Mouse (Mus musculus) kidney, postnatal 0 days (tissue): ENCODE results near the gene Arfgef3. TPM values are rescaled to one million over a fixed set of nuclear protein-coding genes. Genes with fewer than 3 reads are reported as not detected.
A peak's percentile ranks its signal among the peaks of the same experiment; 100 is the strongest.
"Not testable (repeated sequence)": the region's sequence is repeated elsewhere in the genome, so short reads cannot be mapped to it uniquely, and the experiment has no call there.

Source experiments
- ATAC-seq: fragments of 200-750 bp; cut with Nextera tagmentation; replicated peaks from 2 replicates; pipeline ENCODE4 v1.8.0; 2017; ENCODE audit warnings: low read depth, moderate number of reproducible peaks, moderate TSS enrichment, moderate library complexity; ENCODE audit not compliant: low FRiP score
- DNase-seq: peaks from one replicate; pipeline ENCODE4 v3.0.0-alpha.2; 2016; ENCODE audit warnings: low spot score
- H3K27ac ChIP-seq: fragments of 300-500 bp; sonication (generic); 2 replicates; pipeline ENCODE4 v1.5.1; 2014; ENCODE audit warnings: mild to moderate bottlenecking
- H3K27me3 ChIP-seq: fragments of 300-500 bp; sonication (generic); 2 replicates; pipeline ENCODE4 v1.6.1; 2014; ENCODE audit warnings: low read length, mixed read lengths; ENCODE audit not compliant: insufficient read depth
- H3K36me3 ChIP-seq: fragments of 300-500 bp; sonication (generic); 2 replicates; pipeline ENCODE4 v1.6.1; 2014; ENCODE audit warnings: low read length, mixed read lengths; ENCODE audit not compliant: insufficient read depth
- H3K4me1 ChIP-seq: fragments of 300-500 bp; sonication (generic); replicated peaks from 2 replicates; pipeline ENCODE4 v1.6.1; 2014; ENCODE audit warnings: antibody characterized with exemption, low read length, mixed read lengths; ENCODE audit not compliant: insufficient read depth
- H3K4me2 ChIP-seq: fragments of 300-500 bp; sonication (generic); 2 replicates; pipeline ENCODE4 v1.6.1; 2014; ENCODE audit warnings: mild to moderate bottlenecking, low read length, moderate library complexity, mixed read lengths
- H3K4me3 ChIP-seq: fragments of 300-500 bp; sonication (generic); replicated peaks from 2 replicates; pipeline ENCODE4 v1.5.1; 2014; ENCODE audit warnings: low read depth, low read length
- H3K9ac ChIP-seq: fragments of 300-500 bp; sonication (generic); 2 replicates; pipeline ENCODE4 v1.6.1; 2014; ENCODE audit warnings: low read depth, low read length
- H3K9me3 ChIP-seq: fragments of 300-500 bp; sonication (generic); replicated peaks from 2 replicates; pipeline ENCODE4 v1.6.1; 2016; ENCODE audit warnings: low read length, inconsistent platforms, mixed read lengths
- CTCF ChIP-seq: IDR thresholded peaks from 2 replicates; pipeline ENCODE4 v1.5.1; 2016; ENCODE audit warnings: antibody characterized with exemption, low read depth, mild to moderate bottlenecking, moderate library complexity
- WGBS: fragments of 180-500 bp; shearing (Covaris S2); extraction: QIAGEN DNeasy Blood & Tissue Kit; methylation state at CpG from one replicate; pipeline ENCODE4 v1.1.7; 2014; 5-methylcytosine and 5-hydroxymethylcytosine counted together
- polyA plus RNA-seq: library from polyadenylated mRNA; unstranded; fragments of >200 nt; fragmentation: Nextera tagmentation; extraction: Ambion mirVana; gene quantifications from 2 replicates; pipeline ENCODE4 v1.2.1, GENCODE M21; 2015

The Arfgef3 gene
- polyA plus RNA-seq, 1 experiment from 2014 or later, result 1.1 TPM

GRCm38 (mm10) chr10:18612796-18613195, 131.0 kb downstream of the Arfgef3 start:
- Histone ChIP-seq H3K4me3 (no peak overlapping the region), H3K4me1 (no peaks in the 10 kb centered on the region), H3K27me3 (no peaks in the 10 kb centered on the region), H3K9me3 (no peaks in the 10 kb centered on the region), H3K36me3 (no peaks in the 10 kb centered on the region), H3K4me2 (no peak overlapping the region), H3K27ac (no peak overlapping the region), H3K9ac (no peak overlapping the region)
- no peak for TF ChIP-seq CTCF
- no peak for DNase-seq
- 79% methylated on average over 2 of the region's 2 CpGs for WGBS
- no peak for ATAC-seq

GRCm38 (mm10) chr10:18604827-18605535, 138.8 kb downstream of the Arfgef3 start:
- not testable (repeated sequence) for H3K4me2 ChIP-seq, H3K27ac ChIP-seq, H3K9ac ChIP-seq, ATAC-seq, H3K27me3 ChIP-seq, H3K9me3 ChIP-seq, H3K4me3 ChIP-seq, DNase-seq, H3K4me1 ChIP-seq, H3K36me3 ChIP-seq
- 39% methylated on average over 5 of the region's 5 CpGs for WGBS

DNA sequence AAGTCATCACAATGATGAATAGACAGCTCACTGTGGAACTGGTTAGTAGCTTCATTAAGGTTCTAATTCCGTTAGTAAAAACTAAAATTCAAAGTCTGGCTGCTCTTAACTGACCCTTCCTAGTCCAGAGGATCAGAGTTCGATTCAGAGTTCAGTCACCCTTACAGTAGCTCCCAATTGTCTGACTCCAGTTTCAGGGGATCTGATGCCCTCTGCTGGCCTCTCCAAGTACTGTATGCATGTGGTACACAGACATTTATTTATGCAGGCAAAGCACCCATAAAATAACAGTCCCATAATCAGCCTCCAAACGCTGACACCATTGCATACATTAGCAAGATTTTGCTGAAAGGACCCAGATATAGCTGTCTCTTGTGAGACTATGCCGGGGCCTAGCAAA, 141.7 kb downstream of the Arfgef3 start:
- Histone ChIP-seq H3K27me3 (no peaks in the 10 kb centered on the region), H3K9me3 (no peaks in the 10 kb centered on the region), H3K36me3 (no peaks in the 10 kb centered on the region), H3K4me3 (no peak overlapping the region), H3K9ac (no peak overlapping the region), H3K27ac (no peak overlapping the region), H3K4me2 (no peak overlapping the region), H3K4me1 (no peaks in the 10 kb centered on the region)
- TF ChIP-seq CTCF, result peak; percentile 83
- WGBS, result 16% methylated on average over 4 of the region's 4 CpGs
- DNase-seq (peak; percentile 73), ATAC-seq (peak; percentile 69; the same call in 1 of the 2 replicates)

DNA sequence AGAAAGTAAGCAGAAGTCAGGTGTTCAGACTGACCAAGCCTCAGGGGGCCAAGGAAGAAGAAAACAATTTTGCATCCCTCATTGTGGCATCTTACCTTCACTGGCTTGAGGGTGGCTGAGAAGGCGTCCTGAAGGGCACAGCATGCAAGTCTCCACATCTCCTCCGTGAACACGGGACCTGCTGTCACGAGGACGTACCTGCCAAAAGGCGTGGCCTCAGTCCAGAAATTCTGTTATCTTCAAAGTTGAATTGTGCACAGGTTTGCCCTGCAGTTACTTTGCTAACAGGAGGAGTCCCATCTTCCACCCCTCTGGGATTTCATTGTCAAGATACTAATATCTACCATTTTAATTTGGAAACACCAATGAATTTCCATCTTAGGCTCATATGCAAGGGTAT, 146.1 kb downstream of the Arfgef3 start:
- Histone ChIP-seq H3K4me2 (no peak overlapping the region), H3K4me3 (no peak overlapping the region), H3K9ac (no peak overlapping the region), H3K4me1 (no peaks in the 10 kb centered on the region), H3K9me3 (no peaks in the 10 kb centered on the region), H3K27ac (no peak overlapping the region), H3K36me3 (no peaks in the 10 kb centered on the region), H3K27me3 (no peaks in the 10 kb centered on the region)
- 91% methylated on average over 6 of the region's 6 CpGs for whole genome bisulfite sequencing
- ATAC-seq (no peak), DNase-seq (no peak)
- no peak for TF ChIP-seq CTCF

DNA sequence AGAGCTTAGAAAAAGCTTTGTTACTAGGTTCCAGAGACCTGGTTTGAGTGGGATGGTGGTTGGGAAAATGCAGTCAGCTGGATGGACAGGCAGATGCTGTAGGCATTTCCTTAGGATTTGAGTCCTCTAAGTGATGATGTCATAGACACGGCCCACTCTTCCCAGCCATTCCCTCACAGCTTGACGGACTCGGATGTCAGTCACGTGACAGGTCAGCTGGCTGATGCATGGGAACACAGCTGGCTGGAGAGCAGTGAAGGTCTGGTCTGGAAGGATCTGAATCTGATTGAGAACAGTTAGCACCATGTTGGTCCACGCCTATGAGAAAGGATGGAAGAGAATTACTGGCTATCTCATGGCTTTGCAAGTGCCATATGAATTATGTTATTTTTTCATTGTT, 154.3 kb downstream of the Arfgef3 start:
- no peaks in the 10 kb centered on the region for H3K36me3 ChIP-seq
- H3K4me3 ChIP-seq, result no peak overlapping the region
- H3K27ac ChIP-seq, result no peak overlapping the region
- H3K4me1 ChIP-seq, result no peaks in the 10 kb centered on the region
- ATAC-seq, result no peak
- no peaks in the 10 kb centered on the region for H3K9me3 ChIP-seq
- no peaks in the 10 kb centered on the region for H3K27me3 ChIP-seq
- no peak for TF ChIP-seq CTCF
- WGBS, result 88% methylated on average over 5 of the region's 5 CpGs
- no peak overlapping the region for H3K9ac ChIP-seq
- DNase-seq, result no peak
- H3K4me2 ChIP-seq, result no peak overlapping the region

DNA sequence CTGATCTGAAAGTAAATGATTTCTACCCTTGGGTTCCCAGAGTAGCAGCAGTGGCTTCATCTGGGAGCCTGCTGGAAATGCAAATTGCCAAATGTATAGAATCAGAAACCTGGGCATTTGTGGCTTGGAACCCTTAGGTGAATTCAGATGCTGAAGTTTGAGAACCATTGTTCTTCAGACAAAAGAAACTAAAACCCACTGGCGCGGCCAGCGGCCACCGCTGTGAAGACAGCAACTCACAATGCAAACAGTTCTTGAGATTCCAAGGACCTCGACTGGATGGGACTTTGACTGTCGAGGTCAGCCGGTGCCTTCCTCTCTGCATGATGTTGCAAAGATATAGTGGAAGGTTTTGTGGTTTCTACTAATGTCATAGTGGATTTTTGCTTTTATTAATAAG, 159.6 kb downstream of the Arfgef3 start:
- no peak for TF ChIP-seq CTCF

GRCm38 (mm10) chr10:18572581-18572980, 171.2 kb downstream of the Arfgef3 start:
- ATAC-seq, result no peak
- peak; percentile 72 for TF ChIP-seq CTCF
- 41% methylated on average over 2 of the region's 2 CpGs for WGBS

More for the DNA sequence above, 159.6 kb downstream of the Arfgef3 start:
- ATAC-seq, result no peak
- no peaks in the 10 kb centered on the region for H3K36me3 ChIP-seq
- no peaks in the 10 kb centered on the region for H3K27me3 ChIP-seq
- no peaks in the 10 kb centered on the region for H3K4me1 ChIP-seq
- H3K4me3 ChIP-seq, result no peak overlapping the region
- DNase-seq, result no peak
- 30% methylated on average over 7 of the region's 7 CpGs for WGBS
- H3K9me3 ChIP-seq, result no peaks in the 10 kb centered on the region
- H3K9ac ChIP-seq, result no peak overlapping the region
- no peak overlapping the region for H3K27ac ChIP-seq
- H3K4me2 ChIP-seq, result no peak overlapping the region

More at GRCm38 (mm10) chr10:18572581-18572980, 171.2 kb downstream of the Arfgef3 start:
- Histone ChIP-seq H3K27ac (no peak overlapping the region), H3K4me3 (no peak overlapping the region), H3K4me2 (no peak overlapping the region), H3K27me3 (no peaks in the 10 kb centered on the region), H3K9me3 (no peaks in the 10 kb centered on the region), H3K36me3 (no peaks in the 10 kb centered on the region), H3K4me1 (no peaks in the 10 kb centered on the region), H3K9ac (no peak overlapping the region)
- no peak for DNase-seq
